Mouse (Mus musculus) bone marrow macrophage, adult 2 months (primary cell): Measurements from ENCODE around the gene Sipa1. TPM values are rescaled to one million over a fixed set of nuclear protein-coding genes. Genes with fewer than 3 reads are reported as not detected.

Experiments
- H3K27ac ChIP-seq: 2 replicates; pipeline ENCODE4 v1.5.1; 2012; ENCODE audit warnings: low read depth, low read length; ENCODE audit not compliant: insufficient read depth
- H3K4me1 ChIP-seq: 2 replicates; pipeline ENCODE4 v1.6.1; 2012; ENCODE audit warnings: low read length; ENCODE audit not compliant: control insufficient read depth, insufficient read depth
- H3K4me3 ChIP-seq: 2 replicates; pipeline ENCODE4 v1.5.1; 2012; ENCODE audit warnings: mild to moderate bottlenecking, low read length, moderate library complexity; ENCODE audit not compliant: insufficient read depth
- CTCF ChIP-seq: IDR thresholded peaks from 2 replicates; pipeline ENCODE4 v1.5.1; 2012; ENCODE audit warnings: low read depth, mild to moderate bottlenecking, low read length, moderate library complexity
- POLR2A ChIP-seq: IDR thresholded peaks from 2 replicates; pipeline ENCODE4 v1.6.1; 2012; ENCODE audit warnings: mild to moderate bottlenecking, low read depth, low read length, borderline replicate concordance
- polyA plus RNA-seq: library from polyadenylated mRNA; stranded (reverse); fragments of >200 nt; gene quantifications from 2 replicates; pipeline ENCODE4 v1.2.4, GENCODE M21; 2012; ENCODE audit not compliant: missing spikeins, insufficient read depth, insufficient read length

Sipa1 gene
- polyA plus RNA-seq, 1 experiment: 117 TPM

GRCm38 (mm10) chr19:5660942-5661751, 2.4 kb downstream of the Sipa1 start:
- H3K4me1 ChIP-seq: peaks cover 25% of the 10 kb centered on the region
- peak overlapping the region; percentile 68 for H3K4me3 ChIP-seq
- TF ChIP-seq POLR2A (no peak), CTCF (no peak)
- peak overlapping the region; percentile 87 for H3K27ac ChIP-seq

- no peak overlapping the region for H3K27ac ChIP-seq
- H3K4me1 ChIP-seq: peaks cover 1% of the 10 kb centered on the region
- TF ChIP-seq POLR2A (no peak), CTCF (no peak)
- no peak overlapping the region for H3K4me3 ChIP-seq
These were observed 8.7 kb downstream of the Sipa1 start for GRCm38 (mm10) chr19:5654720-5655298.

GRCm38 (mm10) chr19:5653969-5654719, 9.4 kb downstream of the Sipa1 start:
- Histone ChIP-seq H3K27ac (no peak overlapping the region), H3K4me3 (no peak overlapping the region), H3K4me1 (peaks cover 7% of the 10 kb centered on the region)
- TF ChIP-seq CTCF (no peak), POLR2A (no peak)

GRCm38 (mm10) chr19:5652570-5652969, 10.9 kb downstream of the Sipa1 start:
- no peak overlapping the region for H3K4me3 ChIP-seq
- TF ChIP-seq CTCF (no peak), POLR2A (no peak)
- H3K27ac ChIP-seq: no peak overlapping the region
- H3K4me1 ChIP-seq: peaks cover 15% of the 10 kb centered on the region

- TF ChIP-seq POLR2A (no peak), CTCF (no peak)
- H3K27ac ChIP-seq: no peak overlapping the region
- H3K4me1 ChIP-seq: peaks cover 15% of the 10 kb centered on the region
- no peak overlapping the region for H3K4me3 ChIP-seq
These were observed 11.8 kb downstream of the Sipa1 start for GRCm38 (mm10) chr19:5651502-5652274.

GRCm38 (mm10) chr19:5649298-5649741, 14.2 kb downstream of the Sipa1 start:
- Histone ChIP-seq H3K4me1 (peaks cover 15% of the 10 kb centered on the region), H3K27ac (peak overlapping the region; percentile 76), H3K4me3 (peak overlapping the region; percentile 50)
- TF ChIP-seq CTCF (no peak), POLR2A (no peak)

GRCm38 (mm10) chr19:5648401-5649297, 14.9 kb downstream of the Sipa1 start:
- Histone ChIP-seq H3K4me1 (peaks cover 15% of the 10 kb centered on the region), H3K27ac (peak overlapping the region; percentile 85), H3K4me3 (peak overlapping the region; percentile 50)
- TF ChIP-seq POLR2A (no peak), CTCF (no peak)

GRCm38 (mm10) chr19:5647791-5648190, 15.7 kb downstream of the Sipa1 start:
- TF ChIP-seq POLR2A: no peak
- no peak for TF ChIP-seq CTCF
- H3K4me3 ChIP-seq: no peak overlapping the region
- H3K4me1 ChIP-seq: peaks cover 15% of the 10 kb centered on the region
- H3K27ac ChIP-seq: peak overlapping the region; percentile 85
